Mouse (Mus musculus): ENCODE results near the gene Gys2. TPM values are rescaled to one million over a fixed set of nuclear protein-coding genes. Genes with fewer than 3 reads are reported as not detected.
A peak's percentile ranks its signal among the peaks of the same experiment; 100 is the strongest.
"Not testable (repeated sequence)": the region's sequence is repeated elsewhere in the genome, so short reads cannot be mapped to it uniquely, and the experiment has no call there.

Gys2 gene
- 0.69 and 1.7 TPM in 2 replicates for polyA plus RNA-seq (2015; fragmentation: Nextera tagmentation; extraction: Ambion mirVana)

DNA sequence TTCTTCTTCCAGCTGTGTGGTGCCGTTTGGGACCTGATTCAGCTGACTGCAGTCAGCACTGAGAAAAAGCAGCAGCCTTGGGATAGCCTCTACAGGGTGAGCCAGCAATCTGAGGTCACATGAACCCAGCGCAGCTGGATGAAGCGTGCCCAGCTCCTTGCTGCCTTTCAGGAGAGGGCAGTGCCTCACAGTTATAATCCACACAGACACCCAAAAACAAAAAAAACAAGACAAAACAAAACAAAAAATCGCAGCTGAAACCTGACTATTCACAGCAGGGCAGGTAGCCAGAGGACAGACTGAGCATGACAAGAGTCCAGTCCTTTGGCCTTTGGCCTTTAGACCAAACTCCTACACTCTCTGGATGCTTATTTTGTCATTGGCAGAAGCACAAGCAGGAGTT is at the start of gene Gys2:
Gene Gys2, minus strand, starts transcription at position 309 of the 403 bp plus-strand sequence.
- Histone ChIP-seq H3K4me1 (ENCODE audit: control insufficient read depth, insufficient read depth, low read length) (no peaks in the 10 kb centered on the region), H3K4me3 (ENCODE audit: low read length) (no peak within 1 kb of the TSS), H3K36me3 (ENCODE audit: control insufficient read depth, insufficient read depth, low read length) (no peaks in the 10 kb centered on the region), H3K27me3 (replicated peaks; ENCODE audit: control insufficient read depth, insufficient read depth, low read length) (no peaks in the 10 kb centered on the region), H3K27ac (ENCODE audit: low read length) (no peak within 1 kb of the TSS), H3K9ac (ENCODE audit: low read depth, low read length) (no peak within 1 kb of the TSS), H3K9me3 (ENCODE audit: control insufficient read depth, low read length) (no peaks in the 10 kb centered on the region), H3K4me2 (ENCODE audit: low read depth, low read length) (no peak within 1 kb of the TSS)
- WGBS: 69% methylated on average over 4 of the region's 4 CpGs
- no peak for ATAC-seq

DNA sequence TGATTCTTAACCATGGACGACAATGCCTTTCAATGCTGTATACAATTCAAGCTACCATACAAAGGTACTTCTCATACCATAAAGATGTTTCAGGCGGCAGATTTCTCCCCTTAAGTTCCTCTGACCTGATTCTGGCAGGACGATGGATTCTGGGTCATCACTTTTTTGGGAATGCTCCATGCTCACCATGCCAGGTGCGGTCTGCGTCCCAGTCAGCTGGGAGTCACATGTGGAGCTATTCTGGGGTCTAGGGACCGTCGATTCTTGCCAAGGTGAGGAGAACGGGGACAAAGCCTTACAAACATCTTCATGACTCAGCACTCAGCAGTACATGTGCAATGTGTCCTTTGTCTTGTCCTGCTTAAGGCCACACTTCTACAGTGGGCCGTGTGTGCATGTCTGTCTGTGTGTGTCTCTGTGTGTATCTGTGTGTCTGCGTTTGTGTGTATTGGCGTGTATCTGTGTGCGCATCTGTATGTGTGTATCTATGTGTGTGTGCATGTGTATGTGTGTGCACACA is 48.7 kb upstream of the Gys2 start:
- Histone ChIP-seq H3K9ac (ENCODE audit: low read depth, low read length) (no peak overlapping the region), H3K27me3 (replicated peaks; ENCODE audit: control insufficient read depth, insufficient read depth, low read length) (no peaks in the 10 kb centered on the region), H3K4me3 (ENCODE audit: low read length) (no peak overlapping the region), H3K36me3 (ENCODE audit: control insufficient read depth, insufficient read depth, low read length) (no peaks in the 10 kb centered on the region), H3K4me2 (ENCODE audit: low read depth, low read length) (no peak overlapping the region), H3K4me1 (ENCODE audit: control insufficient read depth, insufficient read depth, low read length) (no peaks in the 10 kb centered on the region), H3K9me3 (ENCODE audit: control insufficient read depth, low read length) (no peaks in the 10 kb centered on the region), H3K27ac (ENCODE audit: low read length) (no peak overlapping the region)
- 83% methylated on average over 12 of the region's 12 CpGs for WGBS
- no peak for ATAC-seq

DNA sequence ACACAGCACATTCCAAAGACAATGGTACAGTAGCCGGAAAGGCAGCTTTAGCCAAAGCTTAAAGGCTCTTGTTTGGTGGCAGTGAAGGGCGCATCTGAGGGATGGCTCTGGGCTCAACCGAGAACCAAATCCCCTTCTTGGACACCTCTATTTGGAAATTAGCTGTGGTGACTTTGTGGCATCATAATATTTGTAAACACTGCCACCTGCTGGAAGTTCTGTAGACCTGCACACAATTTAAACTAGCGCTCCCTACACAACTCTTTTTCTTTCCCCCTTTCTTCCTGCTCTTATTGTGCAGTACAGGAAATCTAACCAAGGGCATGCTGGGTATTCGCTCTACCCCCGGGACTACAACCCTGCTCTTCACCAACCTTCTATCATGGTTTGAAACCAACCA is 46.2 kb upstream of the Gys2 start:
- Histone ChIP-seq H3K4me2 (ENCODE audit: low read depth, low read length) (no peak overlapping the region), H3K4me3 (ENCODE audit: low read length) (no peak overlapping the region), H3K4me1 (ENCODE audit: control insufficient read depth, insufficient read depth, low read length) (no peaks in the 10 kb centered on the region), H3K36me3 (ENCODE audit: control insufficient read depth, insufficient read depth, low read length) (no peaks in the 10 kb centered on the region), H3K9ac (ENCODE audit: low read depth, low read length) (no peak overlapping the region), H3K27ac (ENCODE audit: low read length) (no peak overlapping the region), H3K9me3 (ENCODE audit: control insufficient read depth, low read length) (no peaks in the 10 kb centered on the region), H3K27me3 (replicated peaks; ENCODE audit: control insufficient read depth, insufficient read depth, low read length) (no peaks in the 10 kb centered on the region)
- WGBS: 12% methylated on average over 6 of the region's 6 CpGs
- ATAC-seq: peak; percentile 53; the same call in 1 of the 2 replicates

DNA sequence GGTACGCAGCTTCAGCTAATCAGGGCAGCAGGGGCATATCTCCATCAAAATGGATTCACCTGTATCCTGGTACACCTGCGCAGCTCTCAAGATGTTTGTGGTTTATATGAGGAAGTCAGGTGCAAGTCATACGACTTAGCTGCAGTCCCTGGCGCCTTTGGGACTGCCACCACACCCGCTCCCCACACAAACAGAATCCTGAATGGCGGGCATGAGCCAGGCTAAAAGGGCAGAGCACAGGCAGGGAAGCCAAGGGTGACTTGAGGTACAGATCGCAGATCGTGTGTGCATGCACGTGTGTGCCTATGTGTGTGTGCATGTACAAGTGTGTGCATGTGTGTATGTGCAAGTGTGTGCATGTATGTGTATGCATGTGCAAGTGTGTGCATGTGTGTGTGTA is 42.5 kb upstream of the Gys2 start:
- not testable (repeated sequence) for H3K36me3 ChIP-seq (ENCODE audit: control insufficient read depth, insufficient read depth, low read length); H3K4me3 ChIP-seq (ENCODE audit: low read length); ATAC-seq; H3K4me2 ChIP-seq (ENCODE audit: low read depth, low read length); H3K27ac ChIP-seq (ENCODE audit: low read length); H3K4me1 ChIP-seq (ENCODE audit: control insufficient read depth, insufficient read depth, low read length); H3K9me3 ChIP-seq (ENCODE audit: control insufficient read depth, low read length); H3K9ac ChIP-seq (ENCODE audit: low read depth, low read length); H3K27me3 ChIP-seq (replicated peaks; ENCODE audit: control insufficient read depth, insufficient read depth, low read length)
- WGBS: 70% methylated on average over 8 of the region's 9 CpGs

DNA sequence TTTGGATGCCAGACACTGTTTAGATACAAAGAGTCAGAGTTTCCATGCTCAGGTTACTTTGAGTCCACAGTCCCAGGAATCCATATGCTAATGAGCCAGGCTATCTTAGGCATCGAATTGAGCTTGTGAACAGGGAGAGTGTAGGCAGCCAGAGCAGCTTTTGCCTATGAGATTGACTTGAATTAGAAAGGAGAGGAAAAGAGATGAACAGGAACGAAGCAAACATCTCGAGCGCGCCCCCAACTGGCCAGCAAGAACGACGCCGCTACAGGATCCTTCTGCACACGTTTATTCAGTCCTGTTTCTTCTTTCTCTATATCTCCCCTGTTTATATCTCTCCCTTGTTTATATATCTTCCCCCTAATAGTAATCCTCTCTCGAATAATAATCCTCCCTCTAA is 42.0 kb upstream of the Gys2 start:
- no peaks in the 10 kb centered on the region for H3K4me1 ChIP-seq (ENCODE audit: control insufficient read depth, insufficient read depth, low read length)
- H3K36me3 ChIP-seq (ENCODE audit: control insufficient read depth, insufficient read depth, low read length): no peaks in the 10 kb centered on the region
- no peaks in the 10 kb centered on the region for H3K27me3 ChIP-seq (replicated peaks; ENCODE audit: control insufficient read depth, insufficient read depth, low read length)
- H3K27ac ChIP-seq (ENCODE audit: low read length): no peak overlapping the region
- H3K4me3 ChIP-seq (ENCODE audit: low read length): no peak overlapping the region
- no peaks in the 10 kb centered on the region for H3K9me3 ChIP-seq (ENCODE audit: control insufficient read depth, low read length)
- 4% methylated on average over 10 of the region's 10 CpGs for WGBS
- no peak for ATAC-seq
- H3K9ac ChIP-seq (ENCODE audit: low read depth, low read length): no peak overlapping the region
- H3K4me2 ChIP-seq (ENCODE audit: low read depth, low read length): no peak overlapping the region

DNA sequence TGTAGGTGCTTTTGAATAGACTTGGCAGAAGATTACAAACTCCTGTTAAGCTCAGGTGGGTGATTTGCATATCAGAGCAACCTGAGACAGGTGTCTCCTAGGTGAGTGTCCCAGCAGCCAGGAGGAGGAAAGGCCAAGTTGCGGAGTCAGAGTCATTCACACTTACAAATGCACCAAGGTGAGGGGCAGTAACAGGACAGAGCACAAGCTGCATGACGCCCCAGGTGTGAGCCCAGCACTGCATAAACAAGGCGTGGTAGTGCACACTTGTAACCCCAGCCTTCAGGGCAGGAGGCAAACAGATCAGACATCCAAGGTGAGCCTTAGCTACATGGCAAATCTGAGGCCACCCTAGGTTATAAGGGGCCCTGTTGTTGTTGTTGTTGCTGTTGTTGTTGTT is 40.0 kb upstream of the Gys2 start:
- Histone ChIP-seq H3K4me1 (ENCODE audit: control insufficient read depth, insufficient read depth, low read length) (no peaks in the 10 kb centered on the region), H3K27me3 (replicated peaks; ENCODE audit: control insufficient read depth, insufficient read depth, low read length) (0 out of 2 replicates have a peak, but pooled peaks cover 6% of the 10 kb centered on the region), H3K36me3 (ENCODE audit: control insufficient read depth, insufficient read depth, low read length) (no peaks in the 10 kb centered on the region), H3K27ac (ENCODE audit: low read length) (no peak overlapping the region), H3K9ac (ENCODE audit: low read depth, low read length) (no peak overlapping the region), H3K9me3 (ENCODE audit: control insufficient read depth, low read length) (no peaks in the 10 kb centered on the region), H3K4me3 (ENCODE audit: low read length) (no peak overlapping the region), H3K4me2 (ENCODE audit: low read depth, low read length) (no peak overlapping the region)
- ATAC-seq: no peak
- 38% methylated on average over 3 of the region's 3 CpGs for WGBS

DNA sequence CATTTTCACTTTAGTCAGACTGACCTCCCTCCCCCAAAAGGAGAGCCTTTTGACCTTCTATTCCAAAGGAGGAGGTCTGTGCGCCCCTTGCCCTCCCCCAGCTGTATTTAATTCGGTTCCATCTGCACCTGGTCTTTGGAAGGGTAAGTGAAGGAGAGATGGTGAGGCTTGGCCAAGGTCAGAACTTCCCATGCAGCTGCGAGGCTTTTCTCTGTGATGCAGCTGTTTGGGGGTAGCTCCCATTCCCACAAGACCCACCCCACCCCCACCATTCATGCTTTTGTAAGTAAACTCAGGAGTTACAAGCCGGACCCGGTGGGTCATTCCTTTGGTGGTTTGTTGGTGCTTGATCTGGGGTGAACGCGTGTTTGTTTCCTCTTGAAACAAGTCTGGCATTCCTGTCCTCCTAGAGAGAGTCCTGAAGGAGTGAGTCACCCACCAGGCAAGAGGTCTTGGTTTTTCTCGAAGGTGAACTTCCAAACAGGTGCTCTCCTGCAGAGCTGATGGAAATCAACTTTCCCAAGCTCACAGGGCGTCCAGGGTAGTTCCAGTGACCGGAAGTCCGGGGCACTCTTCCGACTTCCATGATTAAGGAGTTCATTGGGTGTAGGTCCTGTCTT is 38.7 kb upstream of the Gys2 start:
- Histone ChIP-seq H3K9me3 (ENCODE audit: control insufficient read depth, low read length) (no peaks in the 10 kb centered on the region), H3K4me2 (ENCODE audit: low read depth, low read length) (no peak overlapping the region), H3K27me3 (replicated peaks; ENCODE audit: control insufficient read depth, insufficient read depth, low read length) (0 out of 2 replicates have a peak, but pooled peaks cover 6% of the 10 kb centered on the region), H3K27ac (ENCODE audit: low read length) (no peak overlapping the region), H3K4me3 (ENCODE audit: low read length) (no peak overlapping the region), H3K9ac (ENCODE audit: low read depth, low read length) (no peak overlapping the region), H3K36me3 (ENCODE audit: control insufficient read depth, insufficient read depth, low read length) (no peaks in the 10 kb centered on the region), H3K4me1 (ENCODE audit: control insufficient read depth, insufficient read depth, low read length) (0 out of 2 replicates have a peak, but pooled peaks cover 4% of the 10 kb centered on the region)
- no peak for ATAC-seq
- 30% methylated on average over 12 of the region's 12 CpGs for WGBS

DNA sequence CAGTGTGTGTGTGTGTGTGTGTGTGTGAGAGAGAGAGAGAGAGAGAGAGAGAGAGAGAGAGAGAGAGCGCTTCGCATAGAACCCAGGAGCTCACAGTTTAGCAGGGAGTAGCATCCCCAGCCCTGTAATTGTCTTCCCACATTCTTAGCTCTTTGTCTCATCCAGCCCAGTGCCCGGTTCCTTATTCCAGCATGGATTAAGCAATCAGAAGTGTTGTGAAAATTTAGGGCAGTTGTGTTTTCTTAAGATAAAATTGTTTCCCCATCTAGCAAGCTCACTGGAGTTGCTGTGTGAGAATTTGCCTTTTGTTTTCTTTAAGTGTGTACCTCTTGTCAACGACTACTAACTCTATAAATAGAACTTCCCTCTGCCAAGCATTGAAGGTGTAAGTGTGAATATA is 35.8 kb upstream of the Gys2 start:
- Histone ChIP-seq H3K9ac (ENCODE audit: low read depth, low read length) (no peak overlapping the region), H3K27ac (ENCODE audit: low read length) (no peak overlapping the region), H3K4me3 (ENCODE audit: low read length) (no peak overlapping the region), H3K27me3 (replicated peaks; ENCODE audit: control insufficient read depth, insufficient read depth, low read length) (0 out of 2 replicates have a peak, but pooled peaks cover 6% of the 10 kb centered on the region), H3K4me1 (ENCODE audit: control insufficient read depth, insufficient read depth, low read length) (0 out of 2 replicates have a peak, but pooled peaks cover 4% of the 10 kb centered on the region), H3K9me3 (ENCODE audit: control insufficient read depth, low read length) (no peaks in the 10 kb centered on the region), H3K36me3 (ENCODE audit: control insufficient read depth, insufficient read depth, low read length) (no peaks in the 10 kb centered on the region), H3K4me2 (ENCODE audit: low read depth, low read length) (peak overlapping the region; percentile 94; the same call in 1 of the 2 replicates)
- no peak for ATAC-seq
- 51% methylated on average over 4 of the region's 4 CpGs for WGBS

DNA sequence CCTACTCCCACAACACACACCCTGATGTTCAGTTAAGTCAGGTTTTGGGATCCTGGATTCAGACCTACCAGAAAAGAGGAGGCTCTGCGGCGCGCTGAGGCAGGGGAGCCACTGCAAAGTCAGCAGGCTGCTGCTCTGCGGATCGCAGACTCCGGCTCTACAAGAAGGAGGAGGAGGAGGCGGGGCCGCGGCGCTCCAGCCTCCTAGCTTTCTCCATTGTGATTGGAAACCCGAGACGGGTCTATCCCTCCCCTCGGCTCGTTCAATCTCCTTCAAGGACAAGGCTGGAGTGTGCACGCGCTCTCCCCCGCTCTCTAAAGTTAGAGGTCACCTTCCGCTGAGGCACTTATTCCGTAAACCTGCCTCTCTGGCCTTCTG is 34.9 kb upstream of the Gys2 start, which contains the start of gene Ldhb:
Gene Ldhb, minus strand, starts transcription at position 173 of the 378 bp plus-strand sequence.
- WGBS: 0% methylated on average over 19 of the region's 19 CpGs
- peak; percentile 99 for ATAC-seq
- no peaks in the 10 kb centered on the region for H3K36me3 ChIP-seq (ENCODE audit: control insufficient read depth, insufficient read depth, low read length)
- peak within 1 kb of the TSS; percentile 94 for H3K4me2 ChIP-seq (ENCODE audit: low read depth, low read length)
- peak within 1 kb of the TSS; percentile 64 for H3K9ac ChIP-seq (ENCODE audit: low read depth, low read length)
- peak within 1 kb of the TSS; percentile 55 for H3K4me3 ChIP-seq (ENCODE audit: low read length)
- H3K4me1 ChIP-seq (ENCODE audit: control insufficient read depth, insufficient read depth, low read length): 0 out of 2 replicates have a peak, but pooled peaks cover 4% of the 10 kb centered on the region
- H3K9me3 ChIP-seq (ENCODE audit: control insufficient read depth, low read length): no peaks in the 10 kb centered on the region
- H3K27ac ChIP-seq (ENCODE audit: low read length): 0 out of 2 replicates have a peak within 1 kb of the TSS, but pooled peaks have one; percentile 20
- 0 out of 2 replicates have a peak, but pooled peaks cover 6% of the 10 kb centered on the region for H3K27me3 ChIP-seq (replicated peaks; ENCODE audit: control insufficient read depth, insufficient read depth, low read length)

Data from intestine, embryonic 16.5 days (tissue).